Mouse (Mus musculus) heart, postnatal 0 days (tissue): ENCODE measurements at regions not wholly inside any gene's neighbourhood (a gene's known extent, or its start where the extent isn't known, plus 50 kb on each side); places are given as distances from the start of the nearest gene placed in this dataset.

Experiments
- CTCF ChIP-seq: IDR thresholded peaks from 2 replicates; pipeline ENCODE4 v1.5.1; 2016; ENCODE audit warnings: antibody characterized with exemption, control low read depth, low read depth
- EP300 ChIP-seq: IDR thresholded peaks from 2 replicates; pipeline ENCODE4 v1.6.1; 2016; ENCODE audit warnings: antibody characterized with exemption, low read depth

DNA sequence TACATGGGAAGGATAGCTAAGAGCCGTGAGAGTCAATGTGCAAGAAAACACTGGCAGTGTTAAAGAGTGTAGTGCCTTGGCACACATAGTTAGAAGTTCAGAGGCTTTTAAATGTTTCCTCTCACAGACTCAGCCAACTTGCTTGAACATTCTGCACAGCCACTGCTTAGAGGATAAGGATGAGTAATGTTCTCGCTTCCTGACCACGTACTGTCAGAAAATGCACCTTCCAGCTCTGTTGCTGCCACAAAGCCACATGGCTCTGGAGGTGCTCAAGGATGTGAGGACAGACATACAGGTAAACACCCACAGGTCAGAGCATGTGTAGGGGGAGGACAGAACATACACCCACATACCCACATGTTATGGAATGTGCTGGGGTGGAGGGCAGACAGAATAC lies 101.6 kb downstream of the Gm7361 start:
- TF ChIP-seq EP300 (no peak), CTCF (no peak)
